8 mouse cellular contexts compared by ENCODE assay signal in genomic region chr13:24761403-24762227, GRCm38 (mm10). TPM values are rescaled to one million over a fixed set of nuclear protein-coding genes. Genes with fewer than 3 reads are reported as not detected.
DNase-seq lines count a peak whose midpoint lies in the region; ATAC-seq and TF ChIP-seq lines count a peak whose summit lies in the region.

Gene Gmnn (minus strand): TSS chr13:24761923.

- no peaks in the 10 kb centered on the region for H3K9me3 ChIP-seq in G1E (replicated peaks)
- H3K9me3 ChIP-seq in forebrain, postnatal 0 days (ENCODE audit: low read length): no peaks in the 10 kb centered on the region
- H3K9me3 ChIP-seq in lung, embryonic 15.5 days: no peaks in the 10 kb centered on the region

- H3K27ac ChIP-seq in forebrain, postnatal 0 days (ENCODE audit: low read depth, low read length): no peak within 1 kb of the TSS
- peak within 1 kb of the TSS; percentile 97 for H3K27ac ChIP-seq in lung, embryonic 15.5 days

- peak within 1 kb of the TSS; percentile 93 for H3K4me3 ChIP-seq in G1E (ENCODE audit: low read depth, low read length)
- peak within 1 kb of the TSS; percentile 60 for H3K4me3 ChIP-seq in forebrain, postnatal 0 days (ENCODE audit: low read depth, low read length)
- H3K4me3 ChIP-seq in lung, embryonic 15.5 days: peak within 1 kb of the TSS; percentile 87

- peaks cover 44% of the 10 kb centered on the region for H3K4me1 ChIP-seq in G1E (ENCODE audit: insufficient read depth, low read depth, low read length)
- H3K4me1 ChIP-seq in forebrain, postnatal 0 days (ENCODE audit: insufficient read depth): no peaks in the 10 kb centered on the region; the same call in 1 of the 2 replicates
- peaks cover 14% of the 10 kb centered on the region; the same call in 1 of the 2 replicates for H3K4me1 ChIP-seq in lung, embryonic 15.5 days

- H3K4me2 ChIP-seq in forebrain, postnatal 0 days (ENCODE audit: low read depth): peak within 1 kb of the TSS; percentile 51
- peak within 1 kb of the TSS; percentile 66 for H3K4me2 ChIP-seq in lung, embryonic 15.5 days

- DNase-seq in G1E (ENCODE audit: low spot score): peak; percentile 95
- DNase-seq in cerebellum, adult 18-20 months: peak; percentile 79 to 87
- DNase-seq in forebrain, postnatal 0 days: peak; percentile 89
- peak; percentile 92 for DNase-seq in heart, postnatal 4 days
- DNase-seq in layer of hippocampus, adult 8-10 months (ENCODE audit: low spot score in 2 of 2): peak; percentile 50 to 74
- DNase-seq in ovary, adult 18-20 months (ENCODE audit: low spot score): peak; percentile 75
- DNase-seq in thymus, postnatal 0 days (ENCODE audit: low spot score): peak; percentile 93

- no peak for TF ChIP-seq CTCF in G1E (IDR thresholded peaks at IDR 0.05; ENCODE audit: low read depth, low read length)
- no peak for TF ChIP-seq CTCF in forebrain, postnatal 0 days (IDR thresholded peaks at IDR 0.05; ENCODE audit: low read depth)

- peak; percentile 82 for ATAC-seq in G1E (ENCODE audit: extremely low read depth, insufficient number of reproducible peaks, low FRiP score, poor library complexity, severe bottlenecking)
- peak; percentile 98 for ATAC-seq in forebrain, postnatal 0 days
- peak; percentile 99 for ATAC-seq in lung, embryonic 15.5 days (ENCODE audit: borderline replicate concordance, extremely low read depth, low FRiP score, low TSS enrichment)

- no peaks in the 10 kb centered on the region for H3K27me3 ChIP-seq in G1E (ENCODE audit: insufficient read depth, low read length)
- H3K27me3 ChIP-seq in forebrain, postnatal 0 days (ENCODE audit: insufficient read depth, low read length): no peaks in the 10 kb centered on the region
- no peaks in the 10 kb centered on the region for H3K27me3 ChIP-seq in lung, embryonic 15.5 days

- H3K9ac ChIP-seq in forebrain, postnatal 0 days: peak within 1 kb of the TSS; percentile 18
- peak within 1 kb of the TSS; percentile 87 for H3K9ac ChIP-seq in lung, embryonic 15.5 days

- under 1% methylated on average over 79 of the region's 79 CpGs for WGBS in forebrain, postnatal 0 days
- under 1% methylated on average over 79 of the region's 79 CpGs for WGBS in lung, embryonic 15.5 days

- peaks cover 41% of the 10 kb centered on the region for H3K36me3 ChIP-seq in G1E (replicated peaks)
- no peaks in the 10 kb centered on the region for H3K36me3 ChIP-seq in forebrain, postnatal 0 days (ENCODE audit: insufficient read depth)
- H3K36me3 ChIP-seq in lung, embryonic 15.5 days: peaks cover 16% of the 10 kb centered on the region

RNA-seq across cellular contexts. Expression of gene Gmnn, which starts in this region (rescaled TPM):
- total RNA-seq in G1E (2014; fragmentation: Nextera tagmentation): 51.1 and 57.2 TPM in 2 replicates
- 277 and 295 TPM in 2 replicates for total RNA-seq in G1E (2017)
- polyA plus RNA-seq in G1E (2012): 9.7 and 18.8 TPM in 2 replicates
- total RNA-seq in forebrain, postnatal 0 days (2014; rRNA removed): 4.4 and 5.5 TPM in 2 replicates
- polyA plus RNA-seq in forebrain, postnatal 0 days (2015; fragmentation: Nextera tagmentation; extraction: Ambion mirVana): 12.9 and 15.2 TPM in 2 replicates
- 10 to 100 TPM; 69.9 to 75.8 TPM for total RNA-seq in heart, postnatal 4 days (2021)
- total RNA-seq in layer of hippocampus, adult 8-10 months (2022): 1 to 10 TPM; 2.0 to 5.6 (median 3.0) TPM
- polyA plus RNA-seq in lung, embryonic 15.5 days (2015; fragmentation: Nextera tagmentation; extraction: Ambion mirVana): 114 and 123 TPM in 2 replicates
- polyA plus RNA-seq in thymus, postnatal 0 days (2015; fragmentation: Nextera tagmentation; extraction: Ambion mirVana): 160 and 170 TPM in 2 replicates
